17 mouse cellular contexts compared by ENCODE assay signal in the genomic region with DNA sequence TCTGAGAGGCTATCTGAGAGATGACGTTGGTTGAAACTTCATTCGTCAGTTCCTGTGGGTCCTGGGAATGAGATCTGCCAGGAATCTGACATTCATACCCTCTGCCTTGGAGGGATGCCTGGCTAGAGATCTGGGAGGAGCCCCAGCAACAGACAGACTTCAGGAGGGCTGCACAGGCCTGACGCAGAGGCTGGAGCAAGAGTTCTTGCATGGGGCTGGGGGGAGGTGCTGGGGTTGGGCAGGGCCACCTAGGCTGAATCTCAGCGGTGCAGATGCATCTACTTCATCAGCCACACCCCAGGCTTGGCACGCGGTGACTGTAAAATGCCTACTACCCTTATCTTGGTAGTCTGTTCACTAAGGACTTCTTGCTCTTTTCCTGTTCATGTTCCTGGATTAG. TPM values are rescaled to one million over a fixed set of nuclear protein-coding genes. Genes with fewer than 3 reads are reported as not detected.
DNase-seq lines count a peak whose midpoint lies in the region; ATAC-seq and TF ChIP-seq lines count a peak whose summit lies in the region.
"Had no signal": no experiment of that assay in that cellular context is flagged by ENCODE, and none has a peak within 500 bp of the region (broad histone marks: within the 10 kb centered on the region; RNA-seq: fewer than 3 reads in every experiment).

No protein-coding gene starts in this region.

- H3K4me1 ChIP-seq in lung, embryonic 15.5 days: no peaks in the 10 kb centered on the region
- no peaks in the 10 kb centered on the region for H3K4me1 ChIP-seq in MEL (ENCODE audit: control insufficient read depth in 1 of 2, insufficient read depth in 2 of 2, low read length in 2 of 2)
- H3K4me1 ChIP-seq: forebrain, embryonic 15.5 days had no signal

- ATAC-seq in lung, embryonic 15.5 days (ENCODE audit: borderline replicate concordance, extremely low read depth, low FRiP score, low TSS enrichment): 0 out of 2 replicates have a peak, but pooled peaks have one; percentile 35
- peak; percentile 30 for ATAC-seq in common myeloid progenitor, adult 5-6 weeks (replicated peaks; ENCODE audit: low read depth, poor library complexity, severe bottlenecking)
- ATAC-seq in megakaryocyte-erythroid progenitor cell, adult 5-6 weeks (replicated peaks; ENCODE audit: low FRiP score, low TSS enrichment, poor library complexity, severe bottlenecking): peak; percentile 80
- no peak for ATAC-seq in frontal cortex, adult (ENCODE audit: low TSS enrichment)
- ATAC-seq: forebrain, embryonic 15.5 days had no signal

- no peak for TF ChIP-seq EP300 in MEL (IDR thresholded peaks at IDR 0.05; ENCODE audit: low read depth in 1 of 2, low read length in 2 of 2)

- H3K4me2 ChIP-seq in lung, embryonic 15.5 days: no peak overlapping the region
- H3K4me2 ChIP-seq: forebrain, embryonic 15.5 days had no signal

- 40% methylated on average over 6 of the region's 6 CpGs for WGBS in lung, embryonic 15.5 days

- H3K36me3 ChIP-seq in lung, embryonic 15.5 days: no peaks in the 10 kb centered on the region
- H3K36me3 ChIP-seq in MEL (ENCODE audit: control insufficient read depth in 1 of 2, insufficient read depth in 2 of 2, low read length in 2 of 2): no peaks in the 10 kb centered on the region
- H3K36me3 ChIP-seq: forebrain, embryonic 15.5 days had no signal

- TF ChIP-seq CTCF in MEL (IDR thresholded peaks at IDR 0.05 in 2 of 3, conservative IDR thresholded peaks at IDR 0.05 in 1 of 3; ENCODE audit: control insufficient read depth in 1 of 3, insufficient read depth in 1 of 3, low read depth in 2 of 3, low read length in 3 of 3, poor library complexity in 1 of 3, severe bottlenecking in 1 of 3): no peak

- TF ChIP-seq POLR2A in MEL (IDR thresholded peaks at IDR 0.05; ENCODE audit: control insufficient read depth in 1 of 2, insufficient read depth in 1 of 2, low read depth in 1 of 2, low read length in 2 of 2, poor library complexity in 1 of 2): no peak

- TF ChIP-seq RAD21 in MEL (IDR thresholded peaks at IDR 0.05; ENCODE audit: low read depth, low read length): no peak

- H3K79me2 ChIP-seq in MEL (ENCODE audit: control insufficient read depth, insufficient read depth, low read length, poor library complexity): no peaks in the 10 kb centered on the region

- DNase-seq in lung, postnatal 10 days: no peak
- DNase-seq in MEL (ENCODE audit: low read depth, low spot score): peak; percentile 6
- no peak for DNase-seq in layer of hippocampus, adult 9-10 months (ENCODE audit: low spot score)
- DNase-seq in T-cell, adult 2 months (ENCODE audit: low spot score): no peak
- DNase-seq: gastrocnemius, postnatal 10 days; right cerebral cortex, postnatal 4 days; thymus, adult 2 months had no signal

- H3K9me3 ChIP-seq in lung, embryonic 15.5 days: no peaks in the 10 kb centered on the region
- H3K9me3 ChIP-seq in MEL (replicated peaks; ENCODE audit: insufficient read depth, low read length): no peaks in the 10 kb centered on the region
- H3K9me3 ChIP-seq: forebrain, embryonic 15.5 days; megakaryocyte, embryonic 14.5 days had no signal

- H3K27me3 ChIP-seq in lung, embryonic 15.5 days: no peaks in the 10 kb centered on the region
- H3K27me3 ChIP-seq in MEL (ENCODE audit: control insufficient read depth in 1 of 2, insufficient read depth in 2 of 2, low read length in 2 of 2): 0 out of 4 replicates have a peak, but pooled peaks cover 0 to 2% of the 10 kb centered on the region in 2 experiments
- H3K27me3 ChIP-seq: forebrain, embryonic 15.5 days had no signal

- H3K27ac ChIP-seq in lung, embryonic 15.5 days: no peak overlapping the region
- H3K27ac ChIP-seq in MEL (ENCODE audit: control insufficient read depth, low read depth, low read length): no peak overlapping the region
- H3K27ac ChIP-seq: forebrain, embryonic 15.5 days had no signal

- no peak overlapping the region for H3K4me3 ChIP-seq in lung, embryonic 15.5 days
- H3K4me3 ChIP-seq in MEL (ENCODE audit: control insufficient read depth in 1 of 2, insufficient read depth in 1 of 2, low read depth in 2 of 2, low read length in 2 of 2): no peak overlapping the region
- H3K4me3 ChIP-seq: forebrain, embryonic 15.5 days; megakaryocyte, embryonic 14.5 days; myocyte had no signal

- H3K9ac ChIP-seq in lung, embryonic 15.5 days: no peak overlapping the region
- no peak overlapping the region for H3K9ac ChIP-seq in MEL (ENCODE audit: control insufficient read depth, low read depth, low read length, poor library complexity, severe bottlenecking)
- H3K9ac ChIP-seq: forebrain, embryonic 15.5 days had no signal

TF ChIP-seq in MEL, 35 proteins besides CTCF, POLR2A, EP300 and RAD21:
- TF ChIP-seq MEF2A (IDR thresholded peaks at IDR 0.05; ENCODE audit: extremely low read depth, insufficient replicate concordance, low read depth, low read length, poor library complexity, severe bottlenecking): no peak
- no peak for TF ChIP-seq TAL1 (IDR thresholded peaks at IDR 0.05; ENCODE audit: low read length)
- TF ChIP-seq MYB (IDR thresholded peaks at IDR 0.05; ENCODE audit: low read depth, low read length): no peak
- TF ChIP-seq KAT2A (conservative IDR thresholded peaks at IDR 0.05; ENCODE audit: low read depth, low read length): no peak
- no peak for TF ChIP-seq USF1 (IDR thresholded peaks at IDR 0.05; ENCODE audit: low read depth, low read length)
- TF ChIP-seq ZC3H11A (IDR thresholded peaks at IDR 0.05; ENCODE audit: low read depth, low read length): no peak
- no peak for TF ChIP-seq SIN3A (IDR thresholded peaks at IDR 0.05; ENCODE audit: low read length)
- no peak for TF ChIP-seq POLR2AphosphoS5 (IDR thresholded peaks at IDR 0.05; ENCODE audit: borderline replicate concordance, low read depth, low read length)
- TF ChIP-seq POLR2AphosphoS2 (IDR thresholded peaks at IDR 0.05; ENCODE audit: low read length): no peak
- TF ChIP-seq HCFC1 (IDR thresholded peaks at IDR 0.05; ENCODE audit: low read depth, low read length): no peak
TF ChIP-seq in MEL: peak in this region for 0.

RNA-seq across cellular contexts. Expression of gene Icosl, which starts 21.1 kb away (rescaled TPM):
- 8.4 and 8.5 TPM in 2 replicates for polyA plus RNA-seq in lung, embryonic 15.5 days (2015; fragmentation: Nextera tagmentation; extraction: Ambion mirVana)
- not detected in 2 replicates for total RNA-seq in MEL (2012; rRNA removed)
- not detected for polyA plus RNA-seq in MEL (2012; ENCODE audit: insufficient read depth in 1 of 2, insufficient read length in 2 of 2, low read depth in 1 of 2, low replicate concordance in 2 of 2, missing spikeins in 1 of 2)
- total RNA-seq in common myeloid progenitor, adult 5-6 weeks (2017): 0.73 and 1.0 TPM in 2 replicates
- total RNA-seq in megakaryocyte-erythroid progenitor cell, adult 5-6 weeks (2014; fragmentation: Nextera tagmentation): 0.37 and 4.9 TPM in 2 replicates
- total RNA-seq in megakaryocyte-erythroid progenitor cell, adult 5-6 weeks (2017): 0.57 and 1.4 TPM in 2 replicates

RNA-seq across cellular contexts. Expression of gene Aire, which starts 46.8 kb away (rescaled TPM):
- polyA plus RNA-seq in lung, embryonic 15.5 days (2015; fragmentation: Nextera tagmentation; extraction: Ambion mirVana): 2.1 and 2.7 TPM in 2 replicates
- total RNA-seq in MEL (2012; rRNA removed): not detected in 2 replicates
- under 1 TPM in 1 of 2 experiments, not detected in 1; 0.17 TPM for polyA plus RNA-seq in MEL (2012; ENCODE audit: insufficient read depth in 1 of 2, insufficient read length in 2 of 2, low read depth in 1 of 2, low replicate concordance in 2 of 2, missing spikeins in 1 of 2)
- total RNA-seq in common myeloid progenitor, adult 5-6 weeks (2017): not detected in 2 replicates
- not detected in 2 replicates for total RNA-seq in megakaryocyte-erythroid progenitor cell, adult 5-6 weeks (2014; fragmentation: Nextera tagmentation)
- total RNA-seq in megakaryocyte-erythroid progenitor cell, adult 5-6 weeks (2017): not detected in 2 replicates
- total RNA-seq: gastrocnemius, postnatal 10 days; liver, adult 2 months had no signal
- polyA plus RNA-seq: embryonic facial prominence, embryonic 14.5 days; liver, adult 2 months had no signal

RNA-seq across cellular contexts. Expression of gene Dnmt3l, which starts 48.5 kb away (rescaled TPM):
- 1.9 and 2.2 TPM in 2 replicates for polyA plus RNA-seq in lung, embryonic 15.5 days (2015; fragmentation: Nextera tagmentation; extraction: Ambion mirVana)
- total RNA-seq in MEL (2012; rRNA removed): not detected in 2 replicates
- not detected for polyA plus RNA-seq in MEL (2012; ENCODE audit: insufficient read depth in 1 of 2, insufficient read length in 2 of 2, low read depth in 1 of 2, low replicate concordance in 2 of 2, missing spikeins in 1 of 2)
- total RNA-seq in common myeloid progenitor, adult 5-6 weeks (2017): 0.87 TPM in 1 of 2 replicates, not detected in the other
- total RNA-seq in megakaryocyte-erythroid progenitor cell, adult 5-6 weeks (2014; fragmentation: Nextera tagmentation): not detected in 2 replicates
- not detected in 2 replicates for total RNA-seq in megakaryocyte-erythroid progenitor cell, adult 5-6 weeks (2017)
- total RNA-seq: gastrocnemius, postnatal 10 days; heart, postnatal 14 days; liver, adult 2 months had no signal
- polyA plus RNA-seq: embryonic facial prominence, embryonic 14.5 days; forebrain, embryonic 15.5 days; liver, adult 2 months had no signal
